Mouse (Mus musculus) ovary, adult 18-20 months (tissue): ENCODE results near the gene Vamp2.

Experiments
- DNase-seq: peaks from one replicate; pipeline ENCODE4 v3.0.0; 2022; ENCODE audit warnings: low spot score, mixed read lengths

The Vamp2 gene

GRCm38 (mm10) chr11:69088103-69088855, at the start of gene Vamp2:
Gene Vamp2, plus strand, starts transcription at chr11:69088490.
- DNase-seq = peak; percentile 77

GRCm38 (mm10) chr11:69045531-69046394, 42.5 kb upstream of the Vamp2 start, which contains the start of gene Aurkb:
Gene Aurkb, plus strand, starts transcription at chr11:69045647.
- DNase-seq = peak; percentile 72

DNA sequence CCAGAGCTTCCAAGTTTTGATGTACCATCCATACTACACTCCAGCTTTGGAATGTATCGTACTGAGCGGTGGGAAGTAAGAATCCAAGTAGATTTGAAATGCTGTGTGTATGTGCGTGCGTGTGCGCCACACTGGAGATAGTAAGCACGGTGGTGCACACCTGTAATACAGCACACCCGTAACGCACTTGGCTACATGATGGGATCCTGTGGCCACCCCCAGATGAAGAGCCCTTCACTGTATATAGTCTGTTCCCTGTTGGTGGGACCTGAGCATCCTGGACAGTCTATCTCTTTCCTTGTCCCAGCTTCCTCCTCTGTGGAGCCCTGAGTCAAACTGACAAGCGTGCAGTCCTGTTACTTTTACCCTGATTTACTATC, 41.9 kb upstream of the Vamp2 start:
- DNase-seq = no peak

DNA sequence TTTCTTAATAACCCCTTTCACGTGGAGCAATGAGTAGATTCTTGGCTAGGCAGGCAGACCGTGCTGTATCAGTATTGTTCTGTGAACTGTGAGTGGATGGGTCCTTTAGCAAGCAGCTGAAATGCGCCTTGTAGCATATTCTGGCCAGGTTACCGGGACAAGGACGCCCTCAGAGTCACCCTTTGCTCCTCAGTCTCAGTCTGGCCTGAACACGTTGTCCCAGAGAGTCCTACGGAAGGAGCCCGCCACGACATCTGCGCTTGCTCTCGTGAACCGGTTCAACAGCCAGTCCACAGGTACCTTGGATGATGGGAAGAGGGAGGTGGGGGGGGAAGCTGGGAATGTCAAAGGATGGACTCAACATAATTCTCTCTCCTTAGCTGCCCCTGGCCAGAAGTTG, 40.7 kb upstream of the Vamp2 start:
- no peak for DNase-seq

DNA sequence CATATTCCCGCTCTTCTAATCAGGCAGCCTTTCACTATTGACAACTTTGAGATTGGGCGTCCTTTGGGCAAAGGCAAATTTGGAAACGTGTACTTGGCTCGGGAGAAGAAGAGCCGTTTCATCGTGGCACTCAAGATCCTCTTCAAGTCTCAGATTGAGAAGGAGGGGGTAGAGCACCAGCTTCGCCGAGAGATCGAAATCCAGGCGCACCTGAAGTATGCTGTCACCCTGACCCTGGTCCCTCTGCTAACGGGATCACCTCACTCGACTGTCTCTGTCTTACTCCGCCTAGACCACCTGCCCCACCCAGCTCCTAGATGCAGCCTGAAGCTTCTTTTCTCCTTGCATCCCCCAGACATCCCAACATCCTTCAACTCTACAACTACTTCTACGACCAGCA, 40.1 kb upstream of the Vamp2 start:
- no peak for DNase-seq

DNA sequence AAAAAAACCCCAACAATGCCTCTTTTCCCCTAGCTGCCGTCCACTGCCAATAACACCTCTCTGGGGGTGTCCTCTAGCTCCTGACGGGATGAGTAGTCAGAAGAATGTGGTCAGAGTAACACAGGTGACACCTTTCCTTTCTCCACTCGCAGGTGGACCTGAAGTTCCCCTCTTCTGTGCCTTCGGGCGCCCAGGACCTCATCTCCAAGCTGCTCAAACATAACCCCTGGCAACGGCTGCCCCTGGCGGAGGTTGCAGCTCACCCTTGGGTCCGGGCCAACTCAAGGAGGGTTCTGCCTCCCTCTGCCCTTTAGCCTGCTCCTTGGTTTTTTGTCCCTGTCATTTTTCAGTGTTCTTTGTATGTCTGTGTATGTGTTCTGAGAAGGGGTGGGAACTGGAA, 37.5 kb upstream of the Vamp2 start:
- no peak for DNase-seq

DNA sequence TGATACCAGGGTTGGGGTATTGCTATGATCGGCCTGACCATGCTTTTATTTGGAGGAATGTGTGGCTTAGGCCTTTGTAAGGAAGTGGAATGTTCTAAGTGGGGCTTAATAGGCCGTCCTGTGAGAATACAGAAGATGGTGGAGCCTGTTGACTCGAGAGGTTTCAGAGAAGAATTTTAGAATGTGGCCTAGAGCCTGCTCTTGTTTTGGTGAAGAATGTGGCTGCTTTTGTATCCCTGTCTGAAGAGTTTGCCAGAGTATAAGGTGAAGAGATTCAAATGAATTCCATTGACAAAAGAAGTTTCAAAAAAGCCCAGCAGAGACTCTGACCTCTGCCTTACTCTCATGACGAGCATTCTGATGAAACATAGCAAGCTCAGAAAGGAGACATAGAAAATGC, 36.5 kb upstream of the Vamp2 start:
- no peak for DNase-seq

DNA sequence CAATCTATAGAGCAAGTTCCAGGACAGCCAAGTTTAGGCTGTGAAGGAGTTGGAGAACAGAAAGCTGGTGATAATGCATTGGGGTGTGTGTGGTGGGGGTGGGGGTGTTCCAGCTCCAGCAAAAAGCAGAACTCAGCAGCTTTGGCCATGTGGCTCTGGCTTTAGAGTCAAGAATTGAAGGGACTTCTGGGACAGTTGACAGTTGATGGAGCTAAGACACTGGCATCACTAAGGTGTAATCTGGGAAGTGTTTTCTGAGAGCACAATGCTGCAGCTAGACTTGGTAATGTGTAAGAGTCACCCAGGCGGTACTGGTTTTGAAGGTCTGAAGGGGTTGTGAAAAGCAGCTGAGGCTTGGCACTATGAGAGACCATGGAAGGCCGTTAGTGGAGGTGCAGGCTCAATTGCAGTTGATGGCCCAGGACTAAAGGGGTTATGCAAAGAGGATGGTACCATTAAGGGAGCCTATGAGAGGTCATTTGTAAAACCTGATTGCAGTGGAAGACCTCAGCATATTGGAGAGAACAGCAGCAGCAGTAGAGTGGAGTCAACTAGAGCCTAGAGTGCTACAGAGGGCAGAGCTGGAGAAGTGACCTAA, 35.4 kb upstream of the Vamp2 start:
- no peak for DNase-seq

GRCm38 (mm10) chr11:69053848-69054247, 34.4 kb upstream of the Vamp2 start:
- DNase-seq = no peak

DNA sequence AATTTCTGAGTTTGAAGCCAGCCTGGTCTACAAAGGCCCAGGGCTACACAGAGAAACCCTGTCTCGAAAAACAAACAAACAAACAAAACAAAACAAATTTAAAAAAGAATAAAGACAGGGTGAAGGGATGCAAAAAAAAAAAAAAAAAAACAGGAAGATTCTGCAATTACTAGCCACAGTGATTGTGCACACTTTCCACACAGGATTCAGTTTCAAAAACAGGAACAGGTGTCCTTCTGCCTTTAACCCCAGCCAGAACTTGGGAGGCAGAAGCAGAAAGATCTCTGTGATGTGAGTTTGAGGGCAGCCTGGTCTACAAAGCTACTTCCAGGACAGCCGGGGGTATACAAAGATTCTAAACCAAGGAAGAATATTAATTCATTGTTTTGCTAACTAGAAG, 30.0 kb upstream of the Vamp2 start:
- DNase-seq = no peak

DNA sequence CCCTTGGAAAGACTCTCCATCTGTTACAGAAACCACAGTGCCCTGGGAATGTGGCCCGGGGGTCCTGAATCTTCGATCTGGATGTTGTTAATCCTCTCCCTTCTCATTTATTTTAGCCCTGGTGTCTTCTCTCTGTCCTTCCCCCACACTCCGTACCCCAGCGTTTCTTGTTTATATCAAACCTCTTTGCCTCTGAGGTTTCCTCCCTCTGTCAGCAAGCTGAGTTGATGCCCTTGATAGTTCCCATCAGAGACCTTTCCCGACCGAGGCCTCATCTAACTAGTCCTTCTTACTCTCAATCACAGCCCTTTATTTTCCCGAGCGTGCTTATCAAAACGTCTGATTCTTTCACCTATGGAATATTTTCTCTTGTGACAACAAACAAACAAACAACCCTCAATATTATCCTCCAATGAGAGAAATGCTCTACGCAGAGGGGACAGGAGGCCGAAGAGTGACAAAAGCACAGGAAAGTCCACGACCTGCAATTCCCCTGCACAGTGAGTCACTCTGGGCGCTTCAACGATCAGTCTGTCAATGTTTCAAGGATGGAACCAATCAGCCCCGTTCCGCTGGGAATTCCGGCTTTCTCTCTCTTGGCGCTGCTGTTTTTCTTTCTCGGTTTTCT, 29.4 kb upstream of the Vamp2 start:
- no peak for DNase-seq

- peak; percentile 98 for DNase-seq
Measured at GRCm38 (mm10) chr11:69059357-69059974, 28.8 kb upstream of the Vamp2 start, which contains the start of gene Borcs6. Gene Borcs6, plus strand, starts transcription at chr11:69059717.

DNA sequence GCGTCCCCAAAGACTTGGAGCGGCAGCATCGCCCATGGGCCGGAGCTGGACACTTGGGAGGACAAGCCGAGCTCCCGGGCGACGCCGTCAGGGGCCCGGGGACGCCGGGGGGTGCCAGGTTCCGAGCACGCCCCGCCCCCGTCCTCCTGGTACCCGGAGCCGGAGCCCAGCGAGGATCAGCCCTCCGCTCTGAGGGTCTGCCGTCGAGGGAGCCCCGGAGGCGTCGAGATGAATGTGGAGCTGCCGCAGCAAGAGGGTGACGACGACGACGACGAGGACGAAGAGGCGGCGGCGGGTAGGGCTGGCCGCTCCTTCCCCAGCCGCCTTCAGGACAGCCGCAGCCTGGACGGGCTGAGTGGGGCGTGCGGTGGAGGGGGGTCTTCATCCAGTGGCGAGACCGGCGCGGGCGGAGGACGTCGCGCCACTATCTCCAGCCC, 28.3 kb upstream of the Vamp2 start:
- DNase-seq = no peak

DNA sequence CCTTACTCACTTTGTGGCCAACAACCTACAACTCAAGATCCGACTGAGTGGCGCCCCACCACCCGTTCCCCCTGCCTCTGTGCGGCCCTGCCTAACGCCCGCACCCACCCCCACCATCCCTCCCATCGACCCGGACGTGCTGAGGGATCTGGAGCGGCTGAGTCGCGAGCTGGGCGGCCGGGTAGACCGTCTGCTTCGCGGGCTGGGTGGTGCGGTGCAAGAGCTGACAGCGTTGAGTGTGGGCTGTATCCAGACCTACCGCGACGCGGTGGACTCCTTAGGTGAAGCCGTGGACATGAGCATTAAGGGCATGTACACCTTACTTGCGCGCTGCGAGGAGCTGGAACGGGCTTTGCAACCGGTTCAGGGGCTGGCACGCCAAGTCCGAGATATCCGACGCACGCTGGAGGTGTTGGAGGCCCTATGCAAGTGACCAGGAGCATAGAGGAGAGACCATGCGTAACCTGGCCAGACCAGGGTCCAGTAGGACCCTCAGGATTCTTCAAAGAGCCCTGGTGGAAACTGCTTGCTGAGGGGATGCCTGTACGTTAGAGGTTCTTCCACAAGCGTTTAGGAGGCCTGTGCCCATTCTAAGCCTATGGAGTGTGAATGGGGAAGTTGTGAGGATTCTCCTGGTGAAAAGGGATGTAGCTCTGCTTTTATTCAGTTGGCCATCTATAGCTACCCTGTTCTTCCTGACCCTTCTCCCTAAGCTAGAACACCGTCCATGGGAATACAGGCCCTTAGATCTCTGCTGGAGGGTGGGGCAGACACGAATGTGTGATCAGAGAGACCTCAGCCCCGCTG, 27.6 kb upstream of the Vamp2 start:
- no peak for DNase-seq

DNA sequence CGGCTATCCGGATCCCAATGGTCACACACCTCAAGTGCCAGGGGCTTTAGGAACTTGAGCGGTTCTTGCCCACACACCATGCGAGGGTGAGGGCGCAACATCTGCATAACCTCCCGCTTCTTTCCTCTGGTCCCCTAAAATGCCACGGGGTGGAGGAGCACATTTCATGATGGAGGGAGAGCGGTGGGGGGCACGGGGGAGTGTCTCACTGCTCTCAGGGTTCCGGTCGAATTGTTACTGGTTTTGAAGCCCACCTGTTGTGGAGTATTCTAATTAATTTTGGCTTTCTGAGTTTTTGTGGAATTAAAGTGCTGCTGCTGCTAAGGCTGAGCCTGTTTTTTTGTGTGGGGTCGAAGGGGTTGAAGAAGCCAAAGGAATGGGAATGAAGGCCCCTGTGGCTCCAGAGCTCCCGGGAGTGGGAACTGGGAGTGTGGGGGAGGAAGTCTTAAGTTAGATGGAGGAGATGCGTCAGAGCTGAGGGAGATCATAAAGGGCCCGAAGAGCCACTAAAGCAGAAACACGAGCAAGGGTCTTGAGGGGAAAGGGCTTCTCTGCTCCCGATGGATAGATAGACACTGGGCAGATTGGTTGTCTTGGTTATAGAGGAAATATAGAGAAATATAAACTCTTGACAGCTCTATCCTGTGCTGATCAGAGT, 26.9 kb upstream of the Vamp2 start:
- no peak for DNase-seq

DNA sequence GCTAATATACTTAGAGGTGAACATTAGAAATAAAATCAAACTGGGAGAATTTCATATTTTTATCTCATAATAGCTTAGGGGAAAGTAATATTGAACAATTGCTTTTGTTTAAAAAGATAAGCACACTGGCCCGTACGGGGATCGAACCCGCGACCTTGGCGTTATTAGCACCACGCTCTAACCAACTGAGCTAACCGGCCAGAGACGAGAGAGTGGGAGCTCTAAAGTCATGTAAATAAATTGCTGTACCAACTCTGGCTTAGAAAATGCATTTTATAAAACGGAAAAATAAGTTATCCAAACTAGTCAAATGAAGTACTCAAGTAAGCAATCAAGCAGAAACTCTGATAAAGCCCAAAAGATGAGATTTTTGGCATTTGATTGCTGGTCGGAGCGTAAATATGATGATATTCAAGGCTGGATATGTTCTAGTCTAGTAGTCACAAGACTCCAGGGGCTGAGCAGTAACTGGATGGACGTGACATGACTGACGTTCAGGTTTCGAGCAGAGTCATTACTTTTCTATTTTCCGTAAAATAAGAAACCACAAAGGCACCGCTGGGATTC, 26.0 kb upstream of the Vamp2 start:
- DNase-seq = no peak

GRCm38 (mm10) chr11:69062761-69063224, 25.5 kb upstream of the Vamp2 start:
- DNase-seq = peak; percentile 88

GRCm38 (mm10) chr11:69063413-69064201, 24.7 kb upstream of the Vamp2 start:
- DNase-seq = no peak
